Mouse (Mus musculus): ENCODE results near the gene Tcp1. TPM values are rescaled to one million over a fixed set of nuclear protein-coding genes. Genes with fewer than 3 reads are reported as not detected.
A peak's percentile ranks its signal among the peaks of the same experiment; 100 is the strongest.
"Not testable (repeated sequence)": the region's sequence is repeated elsewhere in the genome, so short reads cannot be mapped to it uniquely, and the experiment has no call there.

The Tcp1 gene
- polyA plus RNA-seq, 1 experiment: 370 TPM

GRCm38 (mm10) chr17:12937412-12937970 is 22.0 kb downstream of the Tcp1 start:
- no peak overlapping the region for H3K4me3 ChIP-seq (ENCODE audit: insufficient read depth, low read length)
- H3K4me1 ChIP-seq (ENCODE audit: control insufficient read depth, insufficient read depth, low read length): no peaks in the 10 kb centered on the region
- TF ChIP-seq POLR2A (IDR thresholded peaks at IDR 0.05; ENCODE audit: low read depth, low read length) (no peak), CTCF (IDR thresholded peaks at IDR 0.05; ENCODE audit: borderline replicate concordance, insufficient read depth, low read length) (no peak)
- H3K27ac ChIP-seq (ENCODE audit: insufficient read depth, low read length): no peak overlapping the region

DNA sequence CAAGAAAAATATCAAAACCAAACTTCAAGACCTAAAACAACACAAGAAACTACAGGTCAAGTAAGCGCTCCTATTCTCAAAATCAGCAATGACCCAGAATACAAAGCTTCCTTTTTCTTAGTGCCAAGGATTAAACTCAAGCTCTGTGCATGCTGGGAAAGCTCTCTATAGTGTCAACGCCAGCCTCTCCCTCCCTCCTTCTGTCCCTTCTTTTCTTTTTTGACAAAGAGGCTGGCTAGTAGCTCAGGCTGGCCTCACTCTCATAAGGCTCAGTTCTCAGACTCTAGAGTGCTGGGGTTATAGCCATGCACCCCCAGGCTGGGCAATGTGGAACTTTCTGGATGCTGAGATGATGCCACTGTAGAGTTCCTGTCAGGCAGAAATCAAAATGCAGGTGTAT is 22.6 kb downstream of the Tcp1 start:
- TF ChIP-seq POLR2A (IDR thresholded peaks at IDR 0.05; ENCODE audit: low read depth, low read length) (no peak), CTCF (IDR thresholded peaks at IDR 0.05; ENCODE audit: borderline replicate concordance, insufficient read depth, low read length) (no peak)
- no peaks in the 10 kb centered on the region for H3K4me1 ChIP-seq (ENCODE audit: control insufficient read depth, insufficient read depth, low read length)
- no peak overlapping the region for H3K4me3 ChIP-seq (ENCODE audit: insufficient read depth, low read length)
- H3K27ac ChIP-seq (ENCODE audit: insufficient read depth, low read length): no peak overlapping the region

GRCm38 (mm10) chr17:12939377-12940148 is 24.1 kb downstream of the Tcp1 start:
- H3K27ac ChIP-seq (ENCODE audit: insufficient read depth, low read length); H3K4me3 ChIP-seq (ENCODE audit: insufficient read depth, low read length); H3K4me1 ChIP-seq (ENCODE audit: control insufficient read depth, insufficient read depth, low read length): not testable (repeated sequence)

- peak within 1 kb of the TSS; percentile 72 for H3K27ac ChIP-seq (ENCODE audit: insufficient read depth, low read length)
- peak within 1 kb of the TSS; percentile 23 for H3K4me3 ChIP-seq (ENCODE audit: insufficient read depth, low read length)
- H3K4me1 ChIP-seq (ENCODE audit: control insufficient read depth, insufficient read depth, low read length): no peaks in the 10 kb centered on the region
- TF ChIP-seq CTCF (IDR thresholded peaks at IDR 0.05; ENCODE audit: borderline replicate concordance, insufficient read depth, low read length) (no peak), POLR2A (IDR thresholded peaks at IDR 0.05; ENCODE audit: low read depth, low read length) (peak; percentile 58)
Measured at GRCm38 (mm10) chr17:12940151-12940805, 24.8 kb downstream of the Tcp1 start, which contains the start of gene Acat3. Gene Acat3 (minus strand): TSS chr17:12940600.

- Histone ChIP-seq H3K27ac (ENCODE audit: insufficient read depth, low read length) (no peak overlapping the region), H3K4me3 (ENCODE audit: insufficient read depth, low read length) (no peak overlapping the region), H3K4me1 (ENCODE audit: control insufficient read depth, insufficient read depth, low read length) (no peaks in the 10 kb centered on the region)
- TF ChIP-seq CTCF (IDR thresholded peaks at IDR 0.05; ENCODE audit: borderline replicate concordance, insufficient read depth, low read length) (no peak), POLR2A (IDR thresholded peaks at IDR 0.05; ENCODE audit: low read depth, low read length) (no peak)
Measured at GRCm38 (mm10) chr17:12941543-12942260, 26.2 kb downstream of the Tcp1 start.

- Histone ChIP-seq H3K4me3 (ENCODE audit: insufficient read depth, low read length) (no peak overlapping the region), H3K27ac (ENCODE audit: insufficient read depth, low read length) (no peak overlapping the region), H3K4me1 (ENCODE audit: control insufficient read depth, insufficient read depth, low read length) (no peaks in the 10 kb centered on the region)
- TF ChIP-seq CTCF (IDR thresholded peaks at IDR 0.05; ENCODE audit: borderline replicate concordance, insufficient read depth, low read length): no peak
- no peak for TF ChIP-seq POLR2A (IDR thresholded peaks at IDR 0.05; ENCODE audit: low read depth, low read length)
Measured at GRCm38 (mm10) chr17:12942459-12943162, 27.1 kb downstream of the Tcp1 start.

DNA sequence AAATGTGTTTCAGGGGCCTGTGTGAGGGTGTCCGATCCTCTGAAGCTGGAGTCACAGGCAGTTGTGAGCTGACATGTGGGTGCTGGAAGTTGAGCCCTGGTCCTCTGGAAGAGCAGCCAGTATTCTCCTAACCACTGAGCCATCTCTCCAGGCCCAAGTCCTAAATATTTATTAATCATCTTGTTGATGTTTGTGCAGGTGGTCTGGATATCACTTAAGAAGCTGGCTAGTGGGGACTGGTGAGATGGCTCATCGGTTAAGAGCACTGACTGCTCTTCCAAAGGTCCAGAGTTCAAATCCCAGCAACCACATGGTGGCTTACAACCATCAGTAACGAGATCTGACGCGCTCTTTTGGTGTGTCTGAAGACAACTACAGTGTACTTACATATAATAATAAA is 34.2 kb downstream of the Tcp1 start:
- H3K27ac ChIP-seq (ENCODE audit: insufficient read depth, low read length): no peak overlapping the region
- TF ChIP-seq POLR2A (IDR thresholded peaks at IDR 0.05; ENCODE audit: low read depth, low read length) (no peak), CTCF (IDR thresholded peaks at IDR 0.05; ENCODE audit: borderline replicate concordance, insufficient read depth, low read length) (no peak)
- H3K4me3 ChIP-seq (ENCODE audit: insufficient read depth, low read length): no peak overlapping the region
- no peaks in the 10 kb centered on the region for H3K4me1 ChIP-seq (ENCODE audit: control insufficient read depth, insufficient read depth, low read length)

- no peaks in the 10 kb centered on the region for H3K4me1 ChIP-seq (ENCODE audit: control insufficient read depth, insufficient read depth, low read length)
- TF ChIP-seq POLR2A (IDR thresholded peaks at IDR 0.05; ENCODE audit: low read depth, low read length): no peak
- no peak for TF ChIP-seq CTCF (IDR thresholded peaks at IDR 0.05; ENCODE audit: borderline replicate concordance, insufficient read depth, low read length)
- no peak overlapping the region for H3K27ac ChIP-seq (ENCODE audit: insufficient read depth, low read length)
- H3K4me3 ChIP-seq (ENCODE audit: insufficient read depth, low read length): no peak overlapping the region
Measured at GRCm38 (mm10) chr17:12956664-12957063, 41.2 kb downstream of the Tcp1 start.

GRCm38 (mm10) chr17:12959377-12959776 is 43.9 kb downstream of the Tcp1 start:
- H3K4me3 ChIP-seq (ENCODE audit: insufficient read depth, low read length): peak overlapping the region; percentile 23
- not testable (repeated sequence) for H3K4me1 ChIP-seq (ENCODE audit: control insufficient read depth, insufficient read depth, low read length); H3K27ac ChIP-seq (ENCODE audit: insufficient read depth, low read length)

Data from embryonic fibroblast, embryonic 13.5 days (primary cell).